Mouse (Mus musculus) ES-E14 (cell line): ENCODE data around the gene Plekhb2.

Experiments used
- CHD2 ChIP-seq: IDR thresholded peaks from 2 replicates; pipeline ENCODE4 v1.6.1; 2014; ENCODE audit warnings: mild to moderate bottlenecking, low read depth, low read length, inconsistent platforms
- MAFK ChIP-seq: IDR thresholded peaks from 2 replicates; pipeline ENCODE4 v1.6.1; 2014; ENCODE audit warnings: mild to moderate bottlenecking, low read depth, low read length, inconsistent platforms; ENCODE audit not compliant: insufficient read depth
- ZC3H11A ChIP-seq: IDR thresholded peaks from 2 replicates; pipeline ENCODE4 v1.6.1; 2012; ENCODE audit warnings: low read depth, mild to moderate bottlenecking, inconsistent platforms, low read length, borderline replicate concordance

DNA sequence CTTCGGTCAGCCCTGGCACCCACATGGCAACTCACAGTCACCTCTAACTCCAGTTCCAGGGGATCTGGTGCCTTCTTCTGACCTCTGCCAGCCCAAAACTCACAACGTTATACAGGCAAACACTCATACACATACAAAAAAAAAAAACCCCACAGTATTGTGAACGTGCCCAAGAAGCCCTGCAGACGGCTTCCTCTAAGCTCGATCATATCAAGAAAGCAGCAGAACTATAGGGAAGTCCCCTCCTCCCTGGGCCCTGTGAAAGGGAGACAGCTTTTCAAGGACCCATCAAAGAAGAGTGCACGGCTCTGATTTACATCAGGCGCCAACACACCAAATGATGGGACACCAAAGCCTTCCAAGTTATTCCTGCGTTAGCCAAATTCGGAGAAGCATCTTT is 23.9 kb upstream of the Plekhb2 start:
- no peak for TF ChIP-seq MAFK
- TF ChIP-seq CHD2, result no peak
- no peak for TF ChIP-seq ZC3H11A
